Mouse (Mus musculus) MEL (cell line): ENCODE measurements around the gene Nudt9. TPM values are rescaled to one million over a fixed set of nuclear protein-coding genes. Genes with fewer than 3 reads are reported as not detected.

Experiments used
- DNase-seq: peaks from one replicate; pipeline ENCODE4 v3.0.0; 2011; ENCODE audit warnings: low read depth, low spot score
- H3K27ac ChIP-seq: 2 replicates; pipeline ENCODE4 v1.5.1; 2012; ENCODE audit warnings: low read depth, mild to moderate bottlenecking, control low read depth, low read length, moderate library complexity; ENCODE audit not compliant: control insufficient read depth
- H3K27me3 ChIP-seq, 2 experiments: fragments of 150-350 bp in 1 of 2; sonication (generic) in 1 of 2; 2 replicates each; pipeline ENCODE4 v1.6.1; 2012; ENCODE audit warnings: low read length in 2 of 2, mild to moderate bottlenecking in 2 of 2, improper control_type of control experiment in 1 of 2, moderate library complexity in 1 of 2; ENCODE audit not compliant: insufficient read depth in 2 of 2, control insufficient read depth in 1 of 2
- H3K36me3 ChIP-seq, 2 experiments: 2 replicates each; pipeline ENCODE4 v1.6.1; 2012 to 2014; ENCODE audit warnings: low read length in 2 of 2, improper control_type of control experiment in 1 of 2, inconsistent platforms in 1 of 2, mild to moderate bottlenecking in 1 of 2; ENCODE audit not compliant: insufficient read depth in 2 of 2, control insufficient read depth in 1 of 2
- H3K4me1 ChIP-seq, 2 experiments: fragments of 150-350 bp in 1 of 2; sonication (generic) in 1 of 2; 2 replicates each; pipeline ENCODE4 v1.6.1; 2012; ENCODE audit warnings: low read length in 2 of 2, improper control_type of control experiment in 1 of 2, mild to moderate bottlenecking in 1 of 2; ENCODE audit not compliant: insufficient read depth in 2 of 2, control insufficient read depth in 1 of 2
- H3K4me3 ChIP-seq, 2 experiments: fragments of 150-350 bp in 1 of 2; sonication (generic) in 1 of 2; 2 replicates each; pipeline ENCODE4 v1.5.1; 2012; ENCODE audit warnings: low read depth in 2 of 2, low read length in 2 of 2, mild to moderate bottlenecking in 2 of 2, moderate library complexity in 2 of 2, control low read depth in 1 of 2, improper control_type of control experiment in 1 of 2; ENCODE audit not compliant: control insufficient read depth in 1 of 2, insufficient read depth in 1 of 2
- H3K79me2 ChIP-seq: 2 replicates; pipeline ENCODE4 v1.6.1; 2012; ENCODE audit warnings: mild to moderate bottlenecking, low read length, moderate library complexity; ENCODE audit not compliant: control insufficient read depth, poor library complexity, insufficient read depth
- H3K9ac ChIP-seq: 2 replicates; pipeline ENCODE4 v1.6.1; 2012; ENCODE audit warnings: low read depth, mild to moderate bottlenecking, control low read depth, low read length, moderate library complexity; ENCODE audit not compliant: control insufficient read depth, poor library complexity, severe bottlenecking
- H3K9me3 ChIP-seq: fragments of 150-350 bp; sonication (generic); replicated peaks from 2 replicates; pipeline ENCODE4 v1.6.1; 2012; ENCODE audit warnings: mild to moderate bottlenecking, low read length, improper control_type of control experiment, moderate library complexity; ENCODE audit not compliant: insufficient read depth
- CHD1 ChIP-seq: IDR thresholded peaks from 2 replicates; pipeline ENCODE4 v1.6.1; 2012; ENCODE audit warnings: low read depth, mild to moderate bottlenecking, inconsistent platforms, low read length, improper control_type of control experiment
- CHD2 ChIP-seq: IDR thresholded peaks from 2 replicates; pipeline ENCODE4 v1.6.1; 2011; ENCODE audit warnings: low read length, improper control_type of control experiment
- CTCF ChIP-seq, 3 experiments: IDR thresholded peaks in 2 of 3; conservative IDR thresholded peaks in 1 of 3; 2 replicates each; pipeline ENCODE4 v1.5.1; 2011 to 2012; ENCODE audit warnings: low read length in 3 of 3, low read depth in 2 of 3, mild to moderate bottlenecking in 2 of 3, improper control_type of control experiment in 1 of 3, inconsistent platforms in 1 of 3, mixed read lengths in 1 of 3, moderate library complexity in 1 of 3; ENCODE audit not compliant: control insufficient read depth in 1 of 3, insufficient read depth in 1 of 3, poor library complexity in 1 of 3, severe bottlenecking in 1 of 3
- E2F4 ChIP-seq: IDR thresholded peaks from 2 replicates; pipeline ENCODE4 v1.6.1; 2011; ENCODE audit warnings: low read depth, low read length, improper control_type of control experiment, borderline replicate concordance
- ETS1 ChIP-seq: IDR thresholded peaks from 2 replicates; pipeline ENCODE4 v1.6.1; 2012; ENCODE audit warnings: low read depth, mild to moderate bottlenecking, inconsistent platforms, low read length, improper control_type of control experiment, moderate library complexity
- GABPA ChIP-seq: IDR thresholded peaks from 2 replicates; pipeline ENCODE4 v1.6.1; 2012; ENCODE audit warnings: low read depth, mild to moderate bottlenecking, inconsistent platforms, low read length, improper control_type of control experiment, moderate library complexity
- GATA1 ChIP-seq: IDR thresholded peaks from 2 replicates; pipeline ENCODE4 v1.6.1; 2011; ENCODE audit warnings: low read depth, low read length, improper control_type of control experiment
- JUND ChIP-seq: IDR thresholded peaks from 2 replicates; pipeline ENCODE4 v1.6.1; 2011; ENCODE audit warnings: low read depth, mild to moderate bottlenecking, improper control_type of control experiment, low read length
- KAT2A ChIP-seq: conservative IDR thresholded peaks from 2 replicates; pipeline ENCODE4 v1.6.1; 2012; ENCODE audit warnings: low read depth, low read length, improper control_type of control experiment, inconsistent platforms
- MAFK ChIP-seq: IDR thresholded peaks from 2 replicates; pipeline ENCODE4 v1.6.1; 2011; ENCODE audit warnings: low read depth, mild to moderate bottlenecking, low read length, improper control_type of control experiment, borderline replicate concordance
- MAZ ChIP-seq: IDR thresholded peaks from 2 replicates; pipeline ENCODE4 v1.6.1; 2012; ENCODE audit warnings: low read depth, mild to moderate bottlenecking, inconsistent platforms, low read length, improper control_type of control experiment
- MYB ChIP-seq: IDR thresholded peaks from 2 replicates; pipeline ENCODE4 v1.6.1; 2011; ENCODE audit warnings: mild to moderate bottlenecking, low read depth, low read length, improper control_type of control experiment
- NELFE ChIP-seq: IDR thresholded peaks from 2 replicates; pipeline ENCODE4 v1.6.1; 2011; ENCODE audit warnings: low read depth, low read length, improper control_type of control experiment
- POLR2AphosphoS2 ChIP-seq: IDR thresholded peaks from 2 replicates; pipeline ENCODE4 v1.6.1; 2011; ENCODE audit warnings: low read length, improper control_type of control experiment
- SMC3 ChIP-seq: IDR thresholded peaks from 2 replicates; pipeline ENCODE4 v1.6.1; 2011; ENCODE audit warnings: low read depth, low read length, improper control_type of control experiment
- TBP ChIP-seq: IDR thresholded peaks from 2 replicates; pipeline ENCODE4 v1.8.0; 2011; ENCODE audit warnings: low read depth, low read length, improper control_type of control experiment
- TCF12 ChIP-seq: IDR thresholded peaks from 2 replicates; pipeline ENCODE4 v1.6.1; 2014; ENCODE audit warnings: low read depth, mild to moderate bottlenecking, inconsistent platforms, low read length, improper control_type of control experiment, moderate library complexity
- UBTF ChIP-seq: IDR thresholded peaks from 2 replicates; pipeline ENCODE4 v1.6.1; 2012; ENCODE audit warnings: low read depth, mild to moderate bottlenecking, inconsistent platforms, low read length, improper control_type of control experiment, moderate library complexity, borderline replicate concordance; ENCODE audit not compliant: insufficient read depth
- USF1 ChIP-seq: IDR thresholded peaks from 2 replicates; pipeline ENCODE4 v1.6.1; 2014; ENCODE audit warnings: low read depth, mild to moderate bottlenecking, inconsistent platforms, low read length, improper control_type of control experiment, moderate library complexity
- ZKSCAN1 ChIP-seq: IDR thresholded peaks from 2 replicates; pipeline ENCODE4 v1.6.1; 2012; ENCODE audit warnings: low read depth, mild to moderate bottlenecking, inconsistent platforms, low read length, improper control_type of control experiment, moderate library complexity
- polyA plus RNA-seq, 2 experiments: library from polyadenylated mRNA; stranded (reverse) in 1 of 2; unstranded in 1 of 2; fragments of >175 nt in 1 of 2; fragments of >200 nt in 1 of 2; gene quantifications; 2 replicates each; pipeline versions ENCODE4 v1.2.1 to v1.2.4; 2012; ENCODE audit warnings: low replicate concordance in 2 of 2, low read depth in 1 of 2; ENCODE audit not compliant: insufficient read length in 2 of 2, insufficient read depth in 1 of 2, missing spikeins in 1 of 2
- total RNA-seq: library from RNA; depleted of rRNA; stranded (reverse); fragments of 300-350 nt; gene quantifications from 2 replicates; pipeline ENCODE4 v1.2.3, GENCODE M21; 2012; rRNA removed

Gene Nudt9
- total and polyA plus RNA-seq, 3 experiments: 102 to 125 TPM; not detected in 1

GRCm38 (mm10) chr5:104112511-104112910 is 66.4 kb downstream of the Nudt9 start:
- Histone ChIP-seq H3K27me3 (no peaks in the 10 kb centered on the region; a peak in 1 of 4 replicates), H3K27ac (no peak overlapping the region), H3K36me3 (no peaks in the 10 kb centered on the region), H3K4me3 (no peak overlapping the region), H3K4me1 (no peaks in the 10 kb centered on the region), H3K9ac (no peak overlapping the region), H3K9me3 (no peaks in the 10 kb centered on the region), H3K79me2 (no peaks in the 10 kb centered on the region)
- no peak for DNase-seq
- TF ChIP-seq E2F4 (no peak), MYB (no peak), TBP (no peak), ZKSCAN1 (no peak), POLR2AphosphoS2 (no peak), KAT2A (no peak), CTCF (IDR thresholded peaks at IDR 0.05 in 2 of 3, conservative IDR thresholded peaks at IDR 0.05 in 1 of 3; ENCODE audit: control insufficient read depth in 1 of 3, insufficient read depth in 1 of 3, low read depth in 2 of 3, low read length in 3 of 3, poor library complexity in 1 of 3, severe bottlenecking in 1 of 3) (no peak), CHD2 (no peak)

DNA sequence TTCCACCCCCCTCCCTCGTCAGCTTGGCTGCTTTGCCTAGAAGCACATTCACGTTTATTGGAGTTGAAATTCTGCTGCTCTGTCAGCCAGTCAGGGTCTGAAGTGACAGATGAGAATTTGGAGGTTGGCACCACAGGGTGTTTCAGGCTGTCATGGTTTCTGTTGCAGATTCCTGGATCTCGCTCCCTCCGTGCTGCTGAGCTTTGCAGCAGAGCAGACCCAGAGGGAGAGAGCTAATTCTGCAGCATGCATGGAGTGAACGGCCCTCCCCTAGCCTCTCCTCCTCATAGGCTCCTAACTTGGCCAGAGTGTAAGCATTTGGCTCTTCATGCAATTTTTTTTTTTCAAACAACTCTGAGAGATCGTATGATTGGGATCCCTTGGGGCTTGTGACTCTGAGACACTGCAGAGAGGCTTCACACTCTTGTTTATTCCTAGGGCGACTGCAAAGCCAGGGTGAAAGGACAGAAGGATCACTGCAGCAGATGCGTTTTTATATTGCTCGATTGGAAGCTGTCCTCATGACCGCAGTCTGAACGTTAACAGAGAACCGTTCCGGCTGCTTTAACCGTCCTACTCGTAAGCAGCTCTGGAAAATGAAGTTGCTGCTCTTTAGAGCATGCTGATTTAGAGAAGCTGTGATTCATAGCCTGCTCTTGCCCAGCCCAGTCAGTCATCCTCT is 67.5 kb downstream of the Nudt9 start, which contains the start of gene Sparcl1:
Sparcl1 (minus strand) TSS at position 243 of the 682 bp plus-strand sequence.
- Histone ChIP-seq H3K36me3 (no peaks in the 10 kb centered on the region), H3K4me3 (no peak within 1 kb of the TSS), H3K4me1 (no peaks in the 10 kb centered on the region), H3K9ac (no peak within 1 kb of the TSS), H3K9me3 (no peaks in the 10 kb centered on the region), H3K79me2 (no peaks in the 10 kb centered on the region), H3K27ac (no peak within 1 kb of the TSS), H3K27me3 (no peaks in the 10 kb centered on the region; a peak in 1 of 4 replicates)
- no peak for DNase-seq
- no peak for TF ChIP-seq E2F4
- no peak for TF ChIP-seq SMC3
- TF ChIP-seq MAFK: no peak
- no peak for TF ChIP-seq CTCF (IDR thresholded peaks at IDR 0.05 in 2 of 3, conservative IDR thresholded peaks at IDR 0.05 in 1 of 3; ENCODE audit: control insufficient read depth in 1 of 3, insufficient read depth in 1 of 3, low read depth in 2 of 3, low read length in 3 of 3, poor library complexity in 1 of 3, severe bottlenecking in 1 of 3)
- no peak for TF ChIP-seq CHD1
- no peak for TF ChIP-seq ZKSCAN1
- no peak for TF ChIP-seq NELFE
- TF ChIP-seq TCF12: no peak
- TF ChIP-seq TBP: no peak
- TF ChIP-seq JUND: no peak
- no peak for TF ChIP-seq UBTF
- TF ChIP-seq ETS1: no peak
- no peak for TF ChIP-seq MAZ
- no peak for TF ChIP-seq GATA1
- no peak for TF ChIP-seq MYB
- TF ChIP-seq USF1: no peak
- no peak for TF ChIP-seq GABPA

Other genes starting within 250 kb of the Nudt9 start
- 5.1 and 6.2 TPM in 2 replicates for gene Klhl8, start 135.0 kb upstream of the Nudt9 start, total RNA-seq
- 1 to 10 TPM in 1 of 2 experiments, not detected in 1; 5.6 TPM for gene Klhl8, start 135.0 kb upstream of the Nudt9 start, polyA plus RNA-seq
- not detected in 2 replicates for gene Hsd17b13, start 68.9 kb upstream of the Nudt9 start, total RNA-seq
- gene Hsd17b13, start 68.9 kb upstream of the Nudt9 start, polyA plus RNA-seq: under 1 TPM in 1 of 2 experiments, not detected in 1; 0.08 TPM
- 8.7 and 11.2 TPM in 2 replicates for gene Hsd17b11, start 24.4 kb upstream of the Nudt9 start, total RNA-seq
- 10 to 100 TPM in 1 of 2 experiments, not detected in 1; 16.0 TPM for gene Hsd17b11, start 24.4 kb upstream of the Nudt9 start, polyA plus RNA-seq
- gene Gm17660, start 31.3 kb downstream of the Nudt9 start, total RNA-seq: not detected in 2 replicates
- not detected for gene Gm17660, start 31.3 kb downstream of the Nudt9 start, polyA plus RNA-seq
- gene Sparcl1, start 67.4 kb downstream of the Nudt9 start, total RNA-seq: not detected in 2 replicates
- not detected for gene Sparcl1, start 67.4 kb downstream of the Nudt9 start, polyA plus RNA-seq
- 0.03 TPM in 1 of 2 replicates, not detected in the other for gene Dspp, start 124.4 kb downstream of the Nudt9 start, total RNA-seq
- not detected for gene Dspp, start 124.4 kb downstream of the Nudt9 start, polyA plus RNA-seq
- gene Dmp1, start 156.3 kb downstream of the Nudt9 start, total RNA-seq: not detected in 2 replicates
- not detected for gene Dmp1, start 156.3 kb downstream of the Nudt9 start, polyA plus RNA-seq